Mouse (Mus musculus) cortical plate, adult 2 months (tissue): ENCODE measurements around the gene Abcb11.
"Not testable (repeated sequence)": the region's sequence is repeated elsewhere in the genome, so short reads cannot be mapped to it uniquely, and the experiment has no call there.

ENCODE experiments used
- CTCF ChIP-seq: fragments of 200-500 bp; IDR thresholded peaks from 2 replicates; pipeline ENCODE4 v1.5.1; 2011; ENCODE audit warnings: mild to moderate bottlenecking, control low read depth, low read length; ENCODE audit not compliant: insufficient read depth; ENCODE audit errors: extremely low read depth
- POLR2A ChIP-seq: fragments of 200-500 bp; IDR thresholded peaks from 2 replicates; pipeline ENCODE4 v1.6.1; 2011; ENCODE audit warnings: mild to moderate bottlenecking, low read length, control low read depth; ENCODE audit not compliant: insufficient read depth; ENCODE audit errors: extremely low read depth

DNA sequence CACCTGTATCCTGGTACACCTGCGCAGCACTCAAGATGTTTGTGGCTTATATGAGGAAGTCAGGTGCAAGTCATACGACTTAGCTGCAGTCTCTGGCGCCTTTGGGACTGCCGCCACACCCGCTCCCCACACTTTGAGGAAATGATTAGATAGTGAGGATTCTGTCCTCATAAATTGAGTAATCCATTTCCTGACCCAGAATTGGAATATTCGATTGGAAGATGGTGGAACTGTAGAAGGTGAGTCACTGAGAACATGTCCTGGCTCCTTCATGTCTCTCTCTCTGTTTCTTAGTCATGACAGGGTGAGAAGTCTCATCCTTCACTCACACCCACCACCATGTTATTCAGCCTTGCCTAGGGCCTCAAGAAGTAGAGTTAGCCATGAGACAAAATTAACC lies 10.9 kb downstream of the Abcb11 start:
- TF ChIP-seq CTCF, POLR2A: not testable (repeated sequence)
